Mouse (Mus musculus): ENCODE data around the gene Cabp5. TPM values are rescaled to one million over a fixed set of nuclear protein-coding genes. Genes with fewer than 3 reads are reported as not detected.
"Not testable (repeated sequence)": the region's sequence is repeated elsewhere in the genome, so short reads cannot be mapped to it uniquely, and the experiment has no call there.

The Cabp5 gene
- total RNA-seq (2021): not detected
- long read RNA-seq, experiment 1: 0 reads
- long read RNA-seq, experiment 2: 0 reads

- DNase-seq (ENCODE audit: low spot score): no peak
Measured at GRCm38 (mm10) chr7:13397832-13398231, at the start of gene Cabp5. Gene Cabp5, plus strand, starts transcription at chr7:13398132.

GRCm38 (mm10) chr7:13355943-13356342, 42.0 kb upstream of the Cabp5 start:
- no peak for DNase-seq (ENCODE audit: low spot score)

GRCm38 (mm10) chr7:13380588-13380987, 17.3 kb upstream of the Cabp5 start:
- DNase-seq (ENCODE audit: low spot score): no peak

- not testable (repeated sequence) for DNase-seq (ENCODE audit: low spot score)
Measured at GRCm38 (mm10) chr7:13450541-13450940, 52.6 kb downstream of the Cabp5 start, which contains the start of gene Bsph1. Gene Bsph1, plus strand, starts transcription at chr7:13450841.

Other genes starting within 250 kb of the Cabp5 start
- under 1 TPM; 0.05 to 0.09 TPM for gene Vmn1r88, start 238.6 kb upstream of the Cabp5 start, total RNA-seq (2021)
- gene Vmn1r89, start 185.1 kb upstream of the Cabp5 start, total RNA-seq (2021): not detected
- 1 to 10 TPM in 1 of 2 experiments, under 1 TPM in 1; 0.91 to 1.4 TPM for gene Lig1, start 120.8 kb upstream of the Cabp5 start, total RNA-seq (2021)
- 10 to 100 TPM; 13.6 to 14.7 TPM for gene Zswim9, start 119.4 kb upstream of the Cabp5 start, total RNA-seq (2021)
- not detected for gene Pla2g4c, start 73.5 kb upstream of the Cabp5 start, total RNA-seq (2021)
- gene Bsph1, start 52.7 kb downstream of the Cabp5 start, total RNA-seq (2021): not detected
- not detected for gene Bsph2, start 172.9 kb downstream of the Cabp5 start, total RNA-seq (2021)
- gene Sult2a5, start 225.8 kb downstream of the Cabp5 start, total RNA-seq (2021): not detected

Measured in gastrocnemius, adult 18-20 months (tissue).